Mouse (Mus musculus) heart, embryonic 14.5 days (tissue): ENCODE results near the gene Pop5. TPM values are rescaled to one million over a fixed set of nuclear protein-coding genes. Genes with fewer than 3 reads are reported as not detected.

Source experiments
- ATAC-seq: fragments of 200-750 bp; cut with Nextera tagmentation; 2 replicates; pipeline ENCODE4 v1.8.0; 2017; ENCODE audit warnings: low read depth, moderate TSS enrichment; ENCODE audit not compliant: insufficient number of reproducible peaks, insufficient read depth, low FRiP score
- H3K27ac ChIP-seq, 2 experiments: fragments of 200-500 bp in 1 of 2; fragments of 300-500 bp in 1 of 2; sonication (generic) in 1 of 2; replicated peaks in 1 of 2; 2 replicates each; pipeline ENCODE4 v1.5.1; 2012 to 2014; ENCODE audit warnings: low read depth in 2 of 2, low read length in 2 of 2, control low read depth in 1 of 2, mild to moderate bottlenecking in 1 of 2, mixed read lengths in 1 of 2; ENCODE audit not compliant: control insufficient read depth in 1 of 2, insufficient read depth in 1 of 2
- H3K27me3 ChIP-seq: fragments of 300-500 bp; sonication (generic); 2 replicates; pipeline ENCODE4 v1.6.1; 2014; ENCODE audit warnings: mild to moderate bottlenecking, low read length, control low read depth; ENCODE audit not compliant: control insufficient read depth, insufficient read depth
- H3K36me3 ChIP-seq: fragments of 300-500 bp; sonication (generic); 2 replicates; pipeline ENCODE4 v1.6.1; 2014; ENCODE audit warnings: mild to moderate bottlenecking, control low read depth, low read length, mixed read lengths; ENCODE audit not compliant: control insufficient read depth, insufficient read depth
- H3K4me1 ChIP-seq, 2 experiments: fragments of 200-500 bp in 1 of 2; fragments of 300-500 bp in 1 of 2; sonication (generic) in 1 of 2; 2 replicates each; pipeline ENCODE4 v1.6.1; 2012 to 2014; ENCODE audit warnings: low read length in 2 of 2, control low read depth in 1 of 2, mixed read lengths in 1 of 2; ENCODE audit not compliant: control insufficient read depth in 2 of 2, insufficient read depth in 2 of 2
- H3K4me2 ChIP-seq: fragments of 300-500 bp; sonication (generic); 2 replicates; pipeline ENCODE4 v1.6.1; 2014; ENCODE audit warnings: mild to moderate bottlenecking, low read length
- H3K4me3 ChIP-seq, 2 experiments: fragments of 200-500 bp in 1 of 2; fragments of 300-500 bp in 1 of 2; sonication (generic) in 1 of 2; 2 replicates each; pipeline ENCODE4 v1.5.1; 2012 to 2014; ENCODE audit warnings: low read length in 2 of 2, mild to moderate bottlenecking in 2 of 2, control low read depth in 1 of 2, low read depth in 1 of 2, moderate library complexity in 1 of 2; ENCODE audit not compliant: control insufficient read depth in 1 of 2, insufficient read depth in 1 of 2
- H3K9ac ChIP-seq: fragments of 300-500 bp; sonication (generic); 2 replicates; pipeline ENCODE4 v1.6.1; 2014; ENCODE audit warnings: mild to moderate bottlenecking, low read length
- H3K9me3 ChIP-seq: fragments of 300-500 bp; sonication (generic); 2 replicates; pipeline ENCODE4 v1.6.1; 2016; ENCODE audit warnings: low read length, control low read depth; ENCODE audit not compliant: control insufficient read depth
- WGBS: fragments of 180-500 bp; shearing (Covaris S2); extraction: QIAGEN DNeasy Blood & Tissue Kit; methylation state at CpG from one replicate; pipeline ENCODE4 v1.1.7; 2014; 5-methylcytosine and 5-hydroxymethylcytosine counted together
- polyA plus RNA-seq: library from polyadenylated mRNA; unstranded; fragments of >200 nt; fragmentation: Nextera tagmentation; extraction: Ambion mirVana; gene quantifications from 2 replicates; pipeline ENCODE4 v1.2.1, GENCODE M21; 2014

Gene Pop5
- polyA plus RNA-seq, 1 experiment from 2014 or later = 66.7 TPM

DNA sequence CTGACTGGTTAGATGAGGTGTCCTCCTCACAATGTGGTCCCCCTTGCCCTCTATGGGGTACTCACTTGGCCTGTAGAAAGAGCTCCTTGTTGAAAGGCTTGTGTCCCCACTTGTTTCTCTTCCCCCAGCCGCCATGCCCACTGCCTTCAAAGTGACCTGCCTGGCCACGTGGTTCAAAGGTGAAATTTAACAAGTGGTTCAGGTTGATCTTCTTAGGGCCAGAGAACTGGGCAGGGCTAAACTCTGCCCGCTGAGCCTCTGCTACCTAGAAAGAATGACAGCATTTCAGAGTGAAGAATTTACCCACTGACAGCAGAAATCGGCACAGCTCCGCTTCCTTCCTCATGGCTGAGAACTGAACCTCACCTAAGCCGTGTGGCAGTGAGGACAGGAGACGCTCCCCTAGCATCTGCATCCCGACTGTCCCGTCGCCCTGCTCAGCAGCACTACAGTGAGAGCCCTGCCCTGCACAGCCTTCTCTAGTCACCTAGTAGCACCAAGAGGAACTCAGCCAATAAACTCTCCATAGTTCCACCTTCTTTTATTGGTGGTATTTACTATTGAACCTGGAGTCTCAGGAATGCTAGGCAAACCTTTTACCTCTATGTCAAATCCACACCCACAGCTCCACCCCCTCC is 21.4 kb downstream of the Pop5 start:
- H3K36me3 ChIP-seq = peaks cover 59% of the 10 kb centered on the region
- no peak for ATAC-seq
- no peak overlapping the region for H3K9ac ChIP-seq
- H3K27ac ChIP-seq = no peak overlapping the region
- WGBS = 93% methylated on average over 10 of the region's 10 CpGs
- H3K4me3 ChIP-seq = no peak overlapping the region
- no peak overlapping the region for H3K4me2 ChIP-seq
- no peaks in the 10 kb centered on the region for H3K4me1 ChIP-seq
- H3K9me3 ChIP-seq = no peaks in the 10 kb centered on the region
- no peaks in the 10 kb centered on the region for H3K27me3 ChIP-seq

- H3K27ac ChIP-seq = no peak overlapping the region
- 75% methylated on average over 6 of the region's 6 CpGs for WGBS
- H3K4me2 ChIP-seq = no peak overlapping the region
- H3K4me1 ChIP-seq = no peaks in the 10 kb centered on the region
- H3K4me3 ChIP-seq = no peak overlapping the region
- H3K27me3 ChIP-seq = no peaks in the 10 kb centered on the region
- H3K36me3 ChIP-seq = peaks cover 64% of the 10 kb centered on the region
- no peak for ATAC-seq
- H3K9ac ChIP-seq = no peak overlapping the region
- H3K9me3 ChIP-seq = no peaks in the 10 kb centered on the region
Measured at GRCm38 (mm10) chr5:115260356-115260755, 24.7 kb downstream of the Pop5 start.

- WGBS = 87% methylated on average over 8 of the region's 8 CpGs
- peaks cover 56% of the 10 kb centered on the region for H3K36me3 ChIP-seq
- no peak overlapping the region for H3K9ac ChIP-seq
- no peak overlapping the region for H3K4me3 ChIP-seq
- no peaks in the 10 kb centered on the region for H3K9me3 ChIP-seq
- H3K4me1 ChIP-seq = peaks cover 1 to 6% of the 10 kb centered on the region in 2 experiments; a peak in 3 of 4 replicates
- H3K27me3 ChIP-seq = no peaks in the 10 kb centered on the region
- no peak overlapping the region for H3K27ac ChIP-seq
- ATAC-seq = no peak
- no peak overlapping the region for H3K4me2 ChIP-seq
Measured at GRCm38 (mm10) chr5:115261141-115261540, 25.5 kb downstream of the Pop5 start.

- H3K27ac ChIP-seq = no peak overlapping the region
- no peak overlapping the region for H3K4me2 ChIP-seq
- H3K9me3 ChIP-seq = no peaks in the 10 kb centered on the region
- H3K4me3 ChIP-seq = no peak overlapping the region
- no peak overlapping the region for H3K9ac ChIP-seq
- H3K36me3 ChIP-seq = peaks cover 55% of the 10 kb centered on the region
- H3K27me3 ChIP-seq = no peaks in the 10 kb centered on the region
- no peak for ATAC-seq
- H3K4me1 ChIP-seq = peaks cover 6 to 13% of the 10 kb centered on the region in 2 experiments
- 86% methylated on average over 1 of the region's 1 CpGs for WGBS
Measured at GRCm38 (mm10) chr5:115261880-115262279, 26.2 kb downstream of the Pop5 start.

- Histone ChIP-seq H3K9ac (no peak overlapping the region), H3K4me3 (no peak overlapping the region), H3K4me2 (no peak overlapping the region), H3K9me3 (no peaks in the 10 kb centered on the region), H3K4me1 (peaks cover 10 to 21% of the 10 kb centered on the region in 2 experiments), H3K27me3 (no peaks in the 10 kb centered on the region), H3K27ac (no peak overlapping the region), H3K36me3 (peaks cover 47% of the 10 kb centered on the region)
- no peak for ATAC-seq
- WGBS = 91% methylated on average over 14 of the region's 14 CpGs
Measured at GRCm38 (mm10) chr5:115262502-115263291, 27.1 kb downstream of the Pop5 start.

GRCm38 (mm10) chr5:115266340-115266739 is 30.7 kb downstream of the Pop5 start:
- Histone ChIP-seq H3K4me2 (peak overlapping the region; percentile 40; the same call in 1 of the 2 replicates), H3K9me3 (no peaks in the 10 kb centered on the region), H3K9ac (no peak overlapping the region), H3K4me3 (no peak overlapping the region), H3K36me3 (peaks cover 41% of the 10 kb centered on the region), H3K4me1 (peaks cover 16 to 55% of the 10 kb centered on the region in 2 experiments), H3K27me3 (no peaks in the 10 kb centered on the region), H3K27ac (peak overlapping the region in 1 of 2 experiments; percentile 47; a peak in 1 of 4 replicates)
- no peak for ATAC-seq
- WGBS = 84% methylated on average over 5 of the region's 5 CpGs

GRCm38 (mm10) chr5:115266787-115267468 is 31.3 kb downstream of the Pop5 start:
- H3K36me3 ChIP-seq = peaks cover 41% of the 10 kb centered on the region
- WGBS = 33% methylated on average over 8 of the region's 8 CpGs
- no peak for ATAC-seq
- H3K4me2 ChIP-seq = peak overlapping the region; percentile 40
- H3K27ac ChIP-seq = peak overlapping the region in 1 of 2 experiments; percentile 59; a peak in 1 of 4 replicates
- H3K27me3 ChIP-seq = no peaks in the 10 kb centered on the region
- peak overlapping the region in 1 of 2 experiments; percentile 0; a peak in 1 of 4 replicates for H3K4me3 ChIP-seq
- peaks cover 16 to 58% of the 10 kb centered on the region in 2 experiments for H3K4me1 ChIP-seq
- no peaks in the 10 kb centered on the region for H3K9me3 ChIP-seq
- peak overlapping the region; percentile 45; the same call in 1 of the 2 replicates for H3K9ac ChIP-seq
